Mouse (Mus musculus): Measurements from ENCODE around the gene Ccdc124. TPM values are rescaled to one million over a fixed set of nuclear protein-coding genes. Genes with fewer than 3 reads are reported as not detected.

The Ccdc124 gene
- 10 to 100 TPM; 62.7 to 99.4 TPM for polyA plus RNA-seq (2017; shearing (Covaris generic))

DNA sequence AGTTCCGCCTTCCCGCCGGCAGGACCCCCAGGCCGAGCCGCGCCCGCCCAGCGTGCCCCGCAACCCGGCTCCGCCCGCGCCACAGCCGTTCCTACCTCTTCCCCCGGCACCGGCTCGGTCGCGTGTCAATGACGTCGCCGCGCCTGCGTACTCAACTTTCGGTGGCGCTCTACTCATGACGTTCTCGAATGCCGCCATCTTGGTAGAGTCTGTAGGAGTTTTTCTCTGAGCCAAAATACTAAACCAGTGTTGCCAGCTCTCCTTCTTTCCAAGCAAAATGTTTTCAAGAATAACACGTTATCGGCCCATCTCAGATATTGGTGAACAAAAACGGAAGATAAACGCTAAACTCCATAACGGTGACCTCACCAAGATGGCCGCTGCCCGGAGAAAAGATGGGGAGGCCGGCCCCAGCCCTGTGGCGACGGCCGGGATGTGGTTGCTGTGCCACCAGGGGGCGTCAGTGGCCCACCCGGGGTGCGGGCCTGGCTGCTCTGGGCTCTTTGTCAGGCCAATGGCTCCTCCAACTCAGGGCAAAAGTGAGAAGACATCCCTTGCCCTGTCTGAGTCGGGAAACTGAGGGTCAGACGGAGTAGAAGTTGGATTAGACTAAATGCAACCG, at the start of gene Ccdc124:
Ccdc124 (minus strand) TSS at position 572 of the 622 bp plus-strand sequence.

GRCm38 (mm10) chr8:70905831-70906736, 32.3 kb upstream of the Ccdc124 start, which contains the start of gene Map1s:
Gene Map1s, plus strand, starts transcription at chr8:70905932.

DNA sequence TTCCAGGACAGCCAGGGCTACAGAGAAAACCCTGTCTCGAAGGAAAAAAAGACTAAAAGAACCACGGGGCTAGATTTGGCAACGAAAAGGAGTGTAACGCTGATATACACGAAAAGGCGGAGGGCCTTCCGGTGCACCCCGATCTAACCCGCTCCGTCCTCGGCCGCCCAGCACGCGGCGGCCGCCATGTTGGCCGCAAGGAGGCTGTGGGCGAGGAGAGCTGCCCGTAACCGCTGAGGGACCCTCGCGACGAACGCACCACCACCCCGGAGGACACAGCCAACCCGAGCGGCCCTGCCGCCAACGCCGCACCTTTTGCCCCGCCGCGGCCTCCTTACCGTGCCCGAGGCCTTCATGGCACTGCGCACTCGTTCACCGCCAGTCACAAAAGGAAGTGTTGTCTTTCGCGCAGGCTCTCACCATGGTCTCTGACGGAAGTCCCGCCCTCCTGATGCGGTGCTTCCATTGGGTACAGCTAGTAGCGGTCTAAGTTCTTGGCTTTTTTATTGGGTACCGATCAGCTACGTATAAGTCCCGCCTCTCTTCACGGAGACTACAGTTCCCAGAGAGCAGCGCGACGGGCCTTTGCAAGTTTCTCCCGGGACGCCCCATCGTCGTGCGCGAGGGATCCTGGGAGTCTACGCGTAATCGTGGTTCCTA, 23.4 kb upstream of the Ccdc124 start, which contains the start of gene Rpl18a:
Rpl18a (minus strand) TSS at position 392 of the 660 bp plus-strand sequence.

GRCm38 (mm10) chr8:70892022-70892895, 18.5 kb upstream of the Ccdc124 start, which contains the start of gene Slc5a5:
Gene Slc5a5, minus strand, starts transcription at chr8:70892757.

GRCm38 (mm10) chr8:70862824-70863641, 10.7 kb downstream of the Ccdc124 start, which contains the start of gene Kcnn1:
Gene Kcnn1, minus strand, starts transcription at chr8:70863258.

DNA sequence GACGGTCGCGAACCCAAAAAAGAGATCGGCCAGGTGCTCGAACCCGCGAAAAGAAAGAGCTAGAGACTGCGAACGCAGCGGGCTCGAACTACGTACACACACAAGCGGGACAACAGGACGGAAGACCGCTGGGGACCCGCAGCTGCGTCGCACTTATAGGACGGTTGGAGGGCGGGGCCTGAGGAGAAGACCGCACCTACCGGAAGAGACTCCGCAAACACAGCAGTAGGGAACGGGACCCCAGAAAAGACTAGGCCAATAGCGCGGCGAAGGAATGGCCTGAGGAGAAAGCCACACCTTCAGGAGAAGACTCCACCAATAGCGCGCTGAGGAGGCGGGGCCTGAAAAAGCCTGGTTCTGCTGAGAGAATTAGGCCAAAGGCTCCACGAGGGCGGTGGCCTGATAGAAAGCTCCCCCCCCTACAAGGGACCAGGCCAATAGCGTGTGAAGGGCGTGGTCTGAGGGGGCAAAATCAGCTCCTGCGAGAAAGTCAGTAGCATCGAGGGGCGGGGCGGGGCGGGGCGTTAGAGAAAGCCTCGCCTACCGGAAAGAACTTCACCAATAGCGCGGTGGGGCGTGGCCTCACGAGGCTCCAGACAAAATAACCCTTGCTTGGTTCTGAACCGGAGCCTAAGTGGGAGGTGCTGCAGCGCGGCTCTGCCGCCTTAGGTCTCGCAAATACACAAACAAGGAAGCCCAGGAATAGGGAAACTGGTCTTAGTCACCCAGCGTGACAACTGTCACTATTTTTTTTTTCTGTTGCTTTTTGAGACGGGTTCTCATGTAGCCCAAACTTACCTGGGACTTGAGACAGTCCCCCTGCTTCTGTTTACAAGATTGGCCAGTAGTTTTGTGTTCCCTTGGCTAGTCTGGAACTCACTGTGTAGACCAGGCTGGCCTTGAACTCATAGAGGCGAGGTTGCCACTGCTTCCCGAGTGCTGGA, 34.1 kb downstream of the Ccdc124 start, which contains the start of gene Arrdc2:
Arrdc2 (minus strand) TSS at position 313 of the 944 bp plus-strand sequence.

Other genes starting within 250 kb of the Ccdc124 start
- not detected for gene Gdf15, start 241.5 kb downstream of the Ccdc124 start, polyA plus RNA-seq (2017; shearing (Covaris generic))
- gene Pgpep1, start 213.5 kb downstream of the Ccdc124 start, polyA plus RNA-seq (2017; shearing (Covaris generic)), result 1 to 10 TPM; 4.7 to 9.1 TPM
- 100 to 1,000 TPM; 348 to 441 TPM for gene Lsm4, start 200.7 kb downstream of the Ccdc124 start, polyA plus RNA-seq (2017; shearing (Covaris generic))
- 100 to 1,000 TPM; 757 to 879 TPM for gene Jund, start 175.0 kb downstream of the Ccdc124 start, polyA plus RNA-seq (2017; shearing (Covaris generic))
- not detected for gene Iqcn, start 170.5 kb downstream of the Ccdc124 start, polyA plus RNA-seq (2017; shearing (Covaris generic))
- not detected for gene Gm3336, start 155.4 kb downstream of the Ccdc124 start, polyA plus RNA-seq (2017; shearing (Covaris generic))
- gene Pde4c, start 150.2 kb downstream of the Ccdc124 start, polyA plus RNA-seq (2017; shearing (Covaris generic)), result 1 to 10 TPM; 1.0 to 1.3 TPM
- gene Rab3a, start 119.3 kb downstream of the Ccdc124 start, polyA plus RNA-seq (2017; shearing (Covaris generic)), result 10 to 100 TPM in 1 of 2 experiments, 1 to 10 TPM in 1; 9.7 to 16.6 TPM
- gene Mpv17l2, start 113.0 kb downstream of the Ccdc124 start, polyA plus RNA-seq (2017; shearing (Covaris generic)), result 10 to 100 TPM; 59.1 to 73.1 TPM
- gene Pik3r2, start 97.2 kb downstream of the Ccdc124 start, polyA plus RNA-seq (2017; shearing (Covaris generic)), result 10 to 100 TPM; 13.9 to 22.7 TPM
- 10 to 100 TPM; 54.7 to 94.0 TPM for gene Mast3, start 68.9 kb downstream of the Ccdc124 start, polyA plus RNA-seq (2017; shearing (Covaris generic))
- gene Il12rb1, start 65.5 kb downstream of the Ccdc124 start, polyA plus RNA-seq (2017; shearing (Covaris generic)), result 10 to 100 TPM; 29.0 to 82.4 TPM
- gene Arrdc2, start 34.2 kb downstream of the Ccdc124 start, polyA plus RNA-seq (2017; shearing (Covaris generic)), result 10 to 100 TPM; 13.9 to 20.1 TPM
- under 1 TPM in 1 of 2 experiments, not detected in 1; 0.06 TPM for gene Kcnn1, start 10.7 kb downstream of the Ccdc124 start, polyA plus RNA-seq (2017; shearing (Covaris generic))
- gene Slc5a5, start 18.8 kb upstream of the Ccdc124 start, polyA plus RNA-seq (2017; shearing (Covaris generic)), result not detected
- 1,000 to 10,000 TPM; 4,681 to 8,115 TPM for gene Rpl18a, start 23.5 kb upstream of the Ccdc124 start, polyA plus RNA-seq (2017; shearing (Covaris generic))
- gene Map1s, start 32.0 kb upstream of the Ccdc124 start, polyA plus RNA-seq (2017; shearing (Covaris generic)), result 10 to 100 TPM; 37.1 to 44.8 TPM